Mouse (Mus musculus) liver, adult 2 months (tissue): ENCODE data around the gene Cyb5r3. TPM values are rescaled to one million over a fixed set of nuclear protein-coding genes. Genes with fewer than 3 reads are reported as not detected.

ENCODE experiments used
- DNase-seq: peaks from one replicate; pipeline ENCODE4 v3.0.0-alpha.2; 2011; ENCODE audit warnings: low read depth, low spot score; ENCODE audit errors: extremely low read depth
- H3K27ac ChIP-seq: fragments of 200-500 bp; replicated peaks from 2 replicates; pipeline ENCODE4 v1.5.1; 2012; ENCODE audit warnings: low read depth, mild to moderate bottlenecking, control low read depth, inconsistent platforms, low read length; ENCODE audit not compliant: insufficient read depth
- H3K27me3 ChIP-seq: fragments of 200-500 bp; 2 replicates; pipeline ENCODE4 v1.6.1; 2012; ENCODE audit warnings: mild to moderate bottlenecking, moderate library complexity, low read length, inconsistent platforms; ENCODE audit not compliant: control insufficient read depth, insufficient read depth
- H3K36me3 ChIP-seq: fragments of 200-500 bp; 2 replicates; pipeline ENCODE4 v1.6.1; 2012; ENCODE audit warnings: low read length, inconsistent platforms; ENCODE audit not compliant: control insufficient read depth, insufficient read depth
- H3K4me1 ChIP-seq: fragments of 200-500 bp; 2 replicates; pipeline ENCODE4 v1.6.1; 2011; ENCODE audit warnings: low read length; ENCODE audit not compliant: control insufficient read depth, insufficient read depth
- H3K4me3 ChIP-seq: fragments of 200-500 bp; 2 replicates; pipeline ENCODE4 v1.5.1; 2011; ENCODE audit warnings: low read depth, mild to moderate bottlenecking, control low read depth, low read length, moderate library complexity; ENCODE audit not compliant: insufficient read depth
- H3K79me2 ChIP-seq: fragments of 200-500 bp; 2 replicates; pipeline ENCODE4 v1.6.1; 2012; ENCODE audit warnings: inconsistent platforms, mild to moderate bottlenecking, low read length, moderate library complexity; ENCODE audit not compliant: control insufficient read depth, insufficient read depth
- H3K9ac ChIP-seq: fragments of 200-500 bp; 2 replicates; pipeline ENCODE4 v1.6.1; 2012; ENCODE audit warnings: low read depth, mild to moderate bottlenecking, control low read depth, inconsistent platforms, low read length
- CTCF ChIP-seq: fragments of 200-500 bp; IDR thresholded peaks from 2 replicates; pipeline ENCODE4 v1.5.1; 2011; ENCODE audit warnings: low read depth, low read length, control low read depth
- POLR2A ChIP-seq: fragments of 200-500 bp; IDR thresholded peaks from 2 replicates; pipeline ENCODE4 v1.6.1; 2011; ENCODE audit warnings: low read length, control low read depth; ENCODE audit not compliant: insufficient read depth; ENCODE audit errors: extremely low read depth
- WGBS: fragments of 180-500 bp; shearing (Covaris S2); methylation state at CpG from one replicate; pipeline ENCODE4 v1.1.7; 2018; 5-methylcytosine and 5-hydroxymethylcytosine counted together
- polyA plus RNA-seq: library from polyadenylated mRNA; depleted of rRNA; stranded (reverse); fragments of >200 nt; gene quantifications from 2 replicates; pipeline ENCODE4 v1.2.3, GENCODE M21; 2012
- total RNA-seq: library from RNA; depleted of rRNA; stranded (reverse); fragments of >200 nt; gene quantifications from 2 replicates; pipeline ENCODE4 v1.2.3, GENCODE M21; 2014

The Cyb5r3 gene
- total and polyA plus RNA-seq, 2 experiments = 155 to 500 TPM

- Histone ChIP-seq H3K79me2 (peaks cover 9% of the 10 kb centered on the region; the same call in 1 of the 2 replicates), H3K9ac (peak overlapping the region; percentile 97), H3K27me3 (no peaks in the 10 kb centered on the region), H3K27ac (peak overlapping the region; percentile 56), H3K4me3 (peak overlapping the region; percentile 100), H3K4me1 (peaks cover 5% of the 10 kb centered on the region; the same call in 1 of the 2 replicates), H3K36me3 (peaks cover 2% of the 10 kb centered on the region)
- TF ChIP-seq CTCF (no peak), POLR2A (no peak)
- no peak for DNase-seq
- 4% methylated on average over 43 of the region's 43 CpGs for WGBS
These were observed 50.5 kb downstream of the Cyb5r3 start for GRCm38 (mm10) chr15:83121709-83122565.

DNA sequence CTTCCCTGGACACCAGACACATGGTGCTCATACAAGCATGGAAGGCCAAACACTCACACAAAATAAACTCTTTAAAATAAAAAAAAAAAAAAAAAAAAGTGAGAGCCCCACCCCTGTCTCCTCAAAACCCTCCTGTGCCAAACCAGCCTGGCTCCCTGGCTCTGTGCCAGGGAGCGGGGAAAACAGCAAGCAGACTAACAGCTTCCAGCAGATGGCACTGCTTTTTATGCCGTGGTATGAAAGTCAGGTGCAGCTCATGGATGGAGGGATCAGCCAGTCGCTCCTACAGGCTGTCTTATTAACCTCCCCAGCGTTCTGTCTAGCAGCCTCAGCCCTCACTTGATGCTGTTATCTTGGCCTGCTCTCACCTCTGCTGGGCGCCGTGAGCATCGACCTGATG lies 54.0 kb downstream of the Cyb5r3 start:
- Histone ChIP-seq H3K36me3 (no peaks in the 10 kb centered on the region; the same call in 1 of the 2 replicates), H3K27me3 (no peaks in the 10 kb centered on the region), H3K9ac (no peak overlapping the region), H3K27ac (no peak overlapping the region), H3K4me1 (peaks cover 5% of the 10 kb centered on the region; the same call in 1 of the 2 replicates), H3K79me2 (peaks cover 9% of the 10 kb centered on the region; the same call in 1 of the 2 replicates), H3K4me3 (no peak overlapping the region)
- DNase-seq = peak; percentile 57
- 48% methylated on average over 7 of the region's 7 CpGs for WGBS
- no peak for TF ChIP-seq POLR2A
- peak; percentile 63 for TF ChIP-seq CTCF

GRCm38 (mm10) chr15:83115071-83115470 lies 57.3 kb downstream of the Cyb5r3 start:
- Histone ChIP-seq H3K9ac (no peak overlapping the region), H3K4me1 (no peaks in the 10 kb centered on the region), H3K27me3 (no peaks in the 10 kb centered on the region), H3K79me2 (no peaks in the 10 kb centered on the region), H3K27ac (no peak overlapping the region), H3K36me3 (no peaks in the 10 kb centered on the region; the same call in 1 of the 2 replicates), H3K4me3 (no peak overlapping the region)
- TF ChIP-seq POLR2A (no peak), CTCF (no peak)
- DNase-seq = no peak
- WGBS = 92% methylated on average over 6 of the region's 6 CpGs

DNA sequence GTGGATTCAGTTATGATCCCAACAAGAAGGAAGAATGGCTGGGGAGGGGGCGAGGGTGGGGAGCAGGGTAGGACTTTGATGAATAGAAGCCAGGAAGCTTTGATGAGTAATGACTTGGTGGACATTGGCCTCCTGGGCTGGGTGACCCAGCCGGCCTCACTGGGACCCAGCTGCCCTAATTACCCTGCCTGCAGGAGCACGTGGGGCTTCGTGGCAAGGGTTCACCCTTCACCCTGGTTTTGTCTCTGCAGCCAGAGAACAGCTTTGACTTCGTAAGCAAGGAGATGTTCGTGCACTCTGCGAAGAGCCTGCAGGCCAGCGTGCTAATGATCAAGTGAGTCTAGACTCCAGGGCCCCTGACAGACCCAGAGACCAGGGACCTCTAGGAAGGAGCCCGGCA lies 58.3 kb downstream of the Cyb5r3 start:
- TF ChIP-seq POLR2A (no peak), CTCF (no peak)
- H3K27ac ChIP-seq = no peak overlapping the region
- no peaks in the 10 kb centered on the region for H3K27me3 ChIP-seq
- no peaks in the 10 kb centered on the region for H3K79me2 ChIP-seq
- H3K36me3 ChIP-seq = peaks cover 2% of the 10 kb centered on the region; the same call in 1 of the 2 replicates
- 79% methylated on average over 9 of the region's 9 CpGs for WGBS
- H3K9ac ChIP-seq = no peak overlapping the region
- peak; percentile 40 for DNase-seq
- H3K4me3 ChIP-seq = no peak overlapping the region
- no peaks in the 10 kb centered on the region for H3K4me1 ChIP-seq

GRCm38 (mm10) chr15:83112898-83113297 lies 59.5 kb downstream of the Cyb5r3 start:
- Histone ChIP-seq H3K4me1 (no peaks in the 10 kb centered on the region), H3K79me2 (no peaks in the 10 kb centered on the region), H3K36me3 (peaks cover 2% of the 10 kb centered on the region; the same call in 1 of the 2 replicates), H3K4me3 (no peak overlapping the region), H3K27me3 (no peaks in the 10 kb centered on the region), H3K9ac (no peak overlapping the region), H3K27ac (no peak overlapping the region)
- DNase-seq = peak; percentile 21
- TF ChIP-seq POLR2A (no peak), CTCF (peak; percentile 84)
- 25% methylated on average over 10 of the region's 11 CpGs for WGBS

GRCm38 (mm10) chr15:83111874-83112273 lies 60.5 kb downstream of the Cyb5r3 start:
- Histone ChIP-seq H3K4me1 (no peaks in the 10 kb centered on the region), H3K9ac (no peak overlapping the region), H3K4me3 (no peak overlapping the region), H3K36me3 (peaks cover 2% of the 10 kb centered on the region; the same call in 1 of the 2 replicates), H3K27ac (no peak overlapping the region), H3K27me3 (no peaks in the 10 kb centered on the region), H3K79me2 (no peaks in the 10 kb centered on the region)
- WGBS = 94% methylated on average over 7 of the region's 7 CpGs
- no peak for DNase-seq
- no peak for TF ChIP-seq POLR2A
- no peak for TF ChIP-seq CTCF
